Mouse (Mus musculus) C2C12 (cell line): ENCODE data around the gene Ctrc.

Experiments used
- CEBPB ChIP-seq: IDR thresholded peaks from one replicate; pipeline ENCODE4 v1.6.1; 2011; ENCODE audit warnings: low read depth, mild to moderate bottlenecking, control low read depth, moderate library complexity
- CTCF ChIP-seq: IDR thresholded peaks from one replicate; pipeline ENCODE4 v1.5.1; 2011; ENCODE audit not compliant: control insufficient read depth, insufficient read depth, insufficient read length
- FOSL1 ChIP-seq: IDR thresholded peaks from one replicate; pipeline ENCODE4 v1.8.0; 2011; ENCODE audit warnings: mild to moderate bottlenecking, low read length; ENCODE audit not compliant: poor library complexity, insufficient read depth, severe bottlenecking
- MAX ChIP-seq: IDR thresholded peaks from one replicate; pipeline ENCODE4 v1.6.1; 2011; ENCODE audit warnings: mild to moderate bottlenecking, control low read depth
- MYOG ChIP-seq: IDR thresholded peaks from one replicate; pipeline ENCODE4 v1.6.1; 2011; ENCODE audit not compliant: control insufficient read depth, insufficient read length; ENCODE audit errors: extremely low read depth
- USF1 ChIP-seq: IDR thresholded peaks from one replicate; pipeline ENCODE4 v1.6.1; 2011; ENCODE audit warnings: low read depth, mild to moderate bottlenecking, control low read depth, moderate library complexity

- TF ChIP-seq CTCF, result no peak
- no peak for TF ChIP-seq MAX
- no peak for TF ChIP-seq CEBPB
- no peak for TF ChIP-seq USF1
- TF ChIP-seq FOSL1, result no peak
- no peak for TF ChIP-seq MYOG
Observed at GRCm38 (mm10) chr4:141893157-141893784, 47.1 kb upstream of the Ctrc start.
